Mouse (Mus musculus) heart, postnatal 0 days (tissue): ENCODE results near the gene Ctf1. TPM values are rescaled to one million over a fixed set of nuclear protein-coding genes. Genes with fewer than 3 reads are reported as not detected.

Experiments used
- ATAC-seq: fragments of 200-750 bp; cut with Nextera tagmentation; 2 replicates; pipeline ENCODE4 v1.8.0; 2017; ENCODE audit warnings: low read depth, moderate number of reproducible peaks, moderate library complexity; ENCODE audit not compliant: insufficient read depth
- DNase-seq: peaks from one replicate; pipeline ENCODE4 v3.0.0-alpha.2; 2016; ENCODE audit warnings: low spot score
- H3K27ac ChIP-seq: fragments of 300-500 bp; sonication (generic); 2 replicates; pipeline ENCODE4 v1.5.1; 2014; ENCODE audit warnings: low read depth, mild to moderate bottlenecking
- H3K27me3 ChIP-seq: fragments of 300-500 bp; sonication (generic); 2 replicates; pipeline ENCODE4 v1.6.1; 2014; ENCODE audit warnings: low read length, mixed read lengths; ENCODE audit not compliant: control insufficient read depth, insufficient read depth
- H3K36me3 ChIP-seq: fragments of 300-500 bp; sonication (generic); replicated peaks from 2 replicates; pipeline ENCODE4 v1.6.1; 2014; ENCODE audit warnings: low read length, mixed read lengths; ENCODE audit not compliant: control insufficient read depth, insufficient read depth
- H3K4me1 ChIP-seq: fragments of 300-500 bp; sonication (generic); 2 replicates; pipeline ENCODE4 v1.6.1; 2014; ENCODE audit warnings: antibody characterized with exemption; ENCODE audit not compliant: control insufficient read depth, insufficient read depth
- H3K4me2 ChIP-seq: fragments of 300-500 bp; sonication (generic); 2 replicates; pipeline ENCODE4 v1.6.1; 2014; ENCODE audit warnings: low read depth, mild to moderate bottlenecking, low read length, moderate library complexity
- H3K4me3 ChIP-seq: fragments of 300-500 bp; sonication (generic); 2 replicates; pipeline ENCODE4 v1.5.1; 2014; ENCODE audit warnings: low read depth, low read length
- H3K9ac ChIP-seq: fragments of 300-500 bp; sonication (generic); replicated peaks from 2 replicates; pipeline ENCODE4 v1.6.1; 2014; ENCODE audit warnings: low read depth, low read length, mixed read lengths
- H3K9me3 ChIP-seq: fragments of 300-500 bp; sonication (generic); replicated peaks from 2 replicates; pipeline ENCODE4 v1.6.1; 2016; ENCODE audit warnings: low read length; ENCODE audit not compliant: control insufficient read depth
- CTCF ChIP-seq: IDR thresholded peaks from 2 replicates; pipeline ENCODE4 v1.5.1; 2016; ENCODE audit warnings: antibody characterized with exemption, control low read depth, low read depth
- EP300 ChIP-seq: IDR thresholded peaks from 2 replicates; pipeline ENCODE4 v1.6.1; 2016; ENCODE audit warnings: antibody characterized with exemption, low read depth
- WGBS: fragments of 180-500 bp; shearing (Covaris S2); extraction: QIAGEN DNeasy Blood & Tissue Kit; methylation state at CpG from one replicate; pipeline ENCODE4 v1.1.7; 2014; 5-methylcytosine and 5-hydroxymethylcytosine counted together
- polyA plus RNA-seq: library from polyadenylated mRNA; unstranded; fragments of >200 nt; fragmentation: Nextera tagmentation; extraction: Ambion mirVana; gene quantifications from 2 replicates; pipeline ENCODE4 v1.2.1, GENCODE M21; 2015
- total RNA-seq: library from RNA; depleted of rRNA; stranded (reverse); fragments of >200 nt; gene quantifications from 2 replicates; pipeline ENCODE4 v1.2.3, GENCODE M21; 2014; ENCODE audit warnings: low replicate concordance; rRNA removed

Ctf1 gene
- total RNA-seq (9.3 and 11.1 TPM in 2 replicates), polyA plus RNA-seq (2.6 and 3.1 TPM in 2 replicates)

DNA sequence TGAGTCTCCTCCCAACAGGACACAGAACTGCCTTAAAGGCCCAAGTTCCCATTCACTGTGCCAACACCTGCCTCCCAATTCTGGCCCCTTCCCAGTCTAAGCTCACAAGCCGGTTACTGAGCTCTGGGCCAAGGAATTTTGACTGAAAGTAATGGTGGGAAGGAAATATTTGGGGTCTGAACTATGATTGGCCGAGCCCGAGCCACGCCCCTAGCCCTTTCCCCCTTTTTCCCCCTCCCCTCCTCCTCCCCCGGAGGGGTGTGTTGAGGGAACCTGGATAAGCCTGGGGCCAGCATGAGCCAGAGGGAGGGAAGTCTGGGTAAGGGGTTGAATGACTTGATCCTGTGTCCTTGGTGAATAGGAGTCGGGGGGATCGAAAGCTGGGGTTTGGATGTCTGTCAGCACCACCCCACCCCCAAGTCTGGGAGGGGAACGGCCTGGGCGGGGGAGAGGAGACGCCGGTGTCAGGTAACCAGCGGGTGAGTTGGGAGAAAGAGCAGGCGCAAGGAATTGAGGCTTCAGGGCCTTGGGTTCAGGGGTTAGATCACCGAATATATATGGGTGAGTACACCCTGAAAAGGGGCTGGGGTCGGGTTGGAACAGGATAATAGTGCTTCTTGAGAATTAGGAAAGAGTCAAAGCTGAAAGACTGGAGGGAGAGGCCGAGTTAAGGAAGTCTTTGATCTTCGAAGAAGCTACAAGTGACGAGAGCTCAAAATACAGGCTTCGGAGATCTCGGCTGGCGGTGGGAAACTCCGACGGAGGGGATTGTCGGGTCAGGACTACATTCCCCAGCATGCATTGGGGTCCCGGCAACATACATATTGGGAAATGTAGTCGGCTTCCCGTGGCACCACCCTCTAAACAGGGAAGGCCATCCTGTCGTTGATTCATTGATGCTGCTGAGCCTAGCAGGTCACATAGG lies at the start of gene Ctf1:
Gene Ctf1 (plus strand): TSS at position 276 of the 925 bp plus-strand sequence.
- TF ChIP-seq CTCF (no peak), EP300 (no peak)
- H3K27me3 ChIP-seq = no peaks in the 10 kb centered on the region
- WGBS = 5% methylated on average over 28 of the region's 28 CpGs
- ATAC-seq (peak; percentile 37; the same call in 1 of the 2 replicates), DNase-seq (peak; percentile 80)
- H3K4me2 ChIP-seq = peak within 1 kb of the TSS; percentile 60
- peak within 1 kb of the TSS; percentile 33 for H3K4me3 ChIP-seq
- 0 out of 2 replicates have a peak within 1 kb of the TSS, but pooled peaks have one; percentile 28 for H3K9ac ChIP-seq
- H3K9me3 ChIP-seq = no peaks in the 10 kb centered on the region
- peaks cover 18% of the 10 kb centered on the region for H3K4me1 ChIP-seq
- peak within 1 kb of the TSS; percentile 68 for H3K27ac ChIP-seq
- H3K36me3 ChIP-seq = no peaks in the 10 kb centered on the region

GRCm38 (mm10) chr7:127662926-127663325 lies 49.6 kb upstream of the Ctf1 start:
- no peaks in the 10 kb centered on the region for H3K27me3 ChIP-seq
- ATAC-seq (no peak), DNase-seq (no peak)
- TF ChIP-seq EP300 (no peak), CTCF (no peak)
- 0 out of 2 replicates have a peak, but pooled peaks cover 7% of the 10 kb centered on the region for H3K9me3 ChIP-seq
- WGBS = 75% methylated on average over 6 of the region's 6 CpGs
- no peak overlapping the region for H3K9ac ChIP-seq
- H3K4me1 ChIP-seq = no peaks in the 10 kb centered on the region
- H3K27ac ChIP-seq = no peak overlapping the region
- peaks cover 10% of the 10 kb centered on the region; the same call in 1 of the 2 replicates for H3K36me3 ChIP-seq
- no peak overlapping the region for H3K4me2 ChIP-seq
- no peak overlapping the region for H3K4me3 ChIP-seq

DNA sequence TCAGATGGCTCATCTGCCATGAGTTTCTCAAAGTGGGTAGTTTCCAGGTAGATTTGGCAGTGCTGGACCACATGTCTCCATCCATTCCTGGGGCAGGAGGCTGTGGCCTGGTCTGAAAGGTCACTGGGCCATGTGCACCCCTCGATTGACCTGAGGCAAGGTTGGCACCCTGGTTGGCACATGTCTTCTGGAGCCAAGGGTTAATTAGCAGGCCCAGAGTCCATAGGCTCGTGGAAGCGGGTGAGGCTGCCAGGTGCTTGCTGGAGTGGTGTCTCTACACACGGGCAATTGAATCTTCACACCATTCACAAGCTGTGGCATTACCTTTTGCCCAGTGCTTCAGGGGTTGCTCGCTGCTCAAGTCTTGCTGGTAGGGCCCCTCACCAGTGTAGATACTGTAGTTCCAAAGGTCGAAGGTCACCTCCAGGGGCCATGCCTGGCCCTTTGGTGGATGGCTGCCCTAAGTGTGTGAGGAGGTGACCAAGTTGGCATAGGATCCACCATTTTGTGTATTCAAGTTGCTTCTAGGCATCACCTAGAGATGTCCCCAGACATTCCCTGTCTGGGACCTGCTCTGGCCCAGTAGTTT lies 46.4 kb upstream of the Ctf1 start:
- H3K4me1 ChIP-seq = no peaks in the 10 kb centered on the region
- H3K9me3 ChIP-seq = 0 out of 2 replicates have a peak, but pooled peaks cover 4% of the 10 kb centered on the region
- DNase-seq = no peak
- no peak overlapping the region for H3K4me3 ChIP-seq
- no peak overlapping the region for H3K27ac ChIP-seq
- H3K9ac ChIP-seq = no peak overlapping the region
- TF ChIP-seq EP300 = no peak
- no peak for TF ChIP-seq CTCF
- H3K36me3 ChIP-seq = peaks cover 10% of the 10 kb centered on the region; the same call in 1 of the 2 replicates
- ATAC-seq = no peak
- WGBS = 87% methylated on average over 6 of the region's 6 CpGs
- H3K4me2 ChIP-seq = no peak overlapping the region
- no peaks in the 10 kb centered on the region for H3K27me3 ChIP-seq

- Histone ChIP-seq H3K36me3 (peaks cover 10% of the 10 kb centered on the region; the same call in 1 of the 2 replicates), H3K4me1 (no peaks in the 10 kb centered on the region), H3K9ac (no peak overlapping the region), H3K27me3 (no peaks in the 10 kb centered on the region), H3K4me3 (no peak overlapping the region), H3K9me3 (no peaks in the 10 kb centered on the region), H3K4me2 (no peak overlapping the region), H3K27ac (no peak overlapping the region)
- no peak for TF ChIP-seq CTCF
- no peak for TF ChIP-seq EP300
- ATAC-seq (no peak), DNase-seq (no peak)
- 88% methylated on average over 13 of the region's 13 CpGs for WGBS
Measured at GRCm38 (mm10) chr7:127666679-127667078, 45.9 kb upstream of the Ctf1 start.

- Histone ChIP-seq H3K4me2 (no peak overlapping the region), H3K4me3 (no peak overlapping the region), H3K9me3 (no peaks in the 10 kb centered on the region), H3K27ac (no peak overlapping the region), H3K36me3 (peaks cover 10% of the 10 kb centered on the region; the same call in 1 of the 2 replicates), H3K27me3 (no peaks in the 10 kb centered on the region), H3K9ac (no peak overlapping the region), H3K4me1 (no peaks in the 10 kb centered on the region)
- DNase-seq = no peak
- ATAC-seq = no peak
- TF ChIP-seq CTCF (no peak), EP300 (no peak)
- 40% methylated on average over 8 of the region's 8 CpGs for WGBS
Measured at GRCm38 (mm10) chr7:127667171-127667570, 45.4 kb upstream of the Ctf1 start.
